Mouse (Mus musculus) brain, embryonic 18.5 days (tissue): Measurements from ENCODE around the gene Pkd1l2.
A peak's percentile ranks its signal among the peaks of the same experiment; 100 is the strongest.

Source experiments
- DNase-seq: peaks from one replicate; pipeline ENCODE4 v3.0.0-alpha.2; 2012; ENCODE audit warnings: low read depth, low spot score

The Pkd1l2 gene

DNA sequence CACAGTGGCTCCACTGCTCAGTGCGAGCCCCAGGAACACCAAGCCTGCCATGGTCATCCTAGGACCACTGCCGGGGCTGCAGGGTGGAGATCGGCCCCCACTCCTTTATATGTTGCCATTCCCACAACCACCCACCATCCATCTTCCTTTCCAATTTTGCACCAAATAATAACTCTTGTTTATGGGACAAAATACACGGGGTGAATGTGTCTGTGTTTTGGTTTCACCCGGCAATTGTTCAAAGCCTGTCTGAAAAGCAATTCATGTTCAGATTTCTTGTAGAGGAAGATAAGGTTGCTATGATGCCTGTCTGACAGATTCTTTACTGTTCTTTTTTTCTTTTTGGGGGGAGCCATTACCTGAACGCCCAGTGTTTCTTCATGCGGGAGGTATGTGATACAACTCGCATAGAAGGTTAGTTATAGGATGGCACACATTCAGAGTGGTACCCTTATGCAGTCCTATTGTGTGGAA is at the start of gene Pkd1l2:
Gene Pkd1l2, minus strand, starts transcription at position 51 of the 474 bp plus-strand sequence.
- DNase-seq, result no peak

DNA sequence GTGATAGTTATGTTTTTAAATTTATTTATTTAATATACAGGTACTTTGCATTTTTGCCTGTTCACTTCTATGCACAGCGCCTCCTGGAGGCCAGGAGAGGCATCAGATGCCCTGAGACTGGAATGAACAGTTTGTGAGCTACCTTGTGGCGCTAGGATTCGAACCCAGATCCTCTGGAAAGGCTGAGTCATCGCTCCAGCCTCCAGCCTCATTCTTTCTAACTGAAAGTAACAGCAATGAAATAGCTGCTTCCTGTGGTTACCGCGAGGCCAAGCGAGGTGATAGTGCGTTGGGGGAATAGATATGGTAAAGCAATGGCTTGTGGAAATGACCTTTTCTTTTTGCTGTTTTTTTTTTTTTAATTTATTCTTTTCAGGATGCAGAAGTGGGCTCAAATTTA is 44.8 kb upstream of the Pkd1l2 start:
- DNase-seq, result no peak

DNA sequence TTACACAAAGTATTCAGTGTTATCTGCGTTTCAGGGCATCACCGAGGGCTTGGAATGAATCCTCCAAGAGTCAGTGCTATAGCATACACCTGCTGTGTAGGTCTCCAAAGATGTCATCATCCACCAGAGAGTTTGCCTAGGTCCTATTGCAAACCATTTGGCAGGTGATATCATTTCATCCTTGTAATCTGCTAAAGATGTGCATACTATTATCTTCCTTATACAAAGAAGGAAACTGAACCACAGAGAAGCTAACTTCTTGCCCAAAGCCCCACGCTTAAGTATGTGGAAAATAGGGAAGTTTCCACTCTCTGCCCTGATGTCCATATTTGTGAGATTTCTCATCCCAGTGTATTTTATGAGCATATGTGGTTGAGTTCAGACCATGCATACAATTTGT is 44.2 kb upstream of the Pkd1l2 start:
- DNase-seq, result no peak

DNA sequence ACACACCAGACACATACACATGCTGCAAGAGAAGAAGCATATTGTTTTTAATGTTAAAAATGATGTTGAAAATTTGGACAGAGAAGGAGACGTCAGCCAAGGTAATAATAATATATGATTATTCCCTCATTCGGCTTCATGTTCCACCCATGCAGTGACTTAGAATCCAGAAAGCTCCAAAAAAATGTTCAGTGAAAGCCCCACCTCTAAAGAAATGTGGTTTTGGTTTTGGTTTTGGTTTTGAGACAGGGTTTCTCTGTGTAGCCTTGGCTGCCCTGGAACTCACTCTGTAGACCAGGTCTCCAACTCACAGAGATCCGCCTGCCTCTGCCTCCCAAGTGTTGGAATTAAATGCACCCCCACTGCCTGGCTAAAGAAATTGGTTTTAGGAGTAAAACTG is 43.6 kb upstream of the Pkd1l2 start:
- DNase-seq, result no peak

DNA sequence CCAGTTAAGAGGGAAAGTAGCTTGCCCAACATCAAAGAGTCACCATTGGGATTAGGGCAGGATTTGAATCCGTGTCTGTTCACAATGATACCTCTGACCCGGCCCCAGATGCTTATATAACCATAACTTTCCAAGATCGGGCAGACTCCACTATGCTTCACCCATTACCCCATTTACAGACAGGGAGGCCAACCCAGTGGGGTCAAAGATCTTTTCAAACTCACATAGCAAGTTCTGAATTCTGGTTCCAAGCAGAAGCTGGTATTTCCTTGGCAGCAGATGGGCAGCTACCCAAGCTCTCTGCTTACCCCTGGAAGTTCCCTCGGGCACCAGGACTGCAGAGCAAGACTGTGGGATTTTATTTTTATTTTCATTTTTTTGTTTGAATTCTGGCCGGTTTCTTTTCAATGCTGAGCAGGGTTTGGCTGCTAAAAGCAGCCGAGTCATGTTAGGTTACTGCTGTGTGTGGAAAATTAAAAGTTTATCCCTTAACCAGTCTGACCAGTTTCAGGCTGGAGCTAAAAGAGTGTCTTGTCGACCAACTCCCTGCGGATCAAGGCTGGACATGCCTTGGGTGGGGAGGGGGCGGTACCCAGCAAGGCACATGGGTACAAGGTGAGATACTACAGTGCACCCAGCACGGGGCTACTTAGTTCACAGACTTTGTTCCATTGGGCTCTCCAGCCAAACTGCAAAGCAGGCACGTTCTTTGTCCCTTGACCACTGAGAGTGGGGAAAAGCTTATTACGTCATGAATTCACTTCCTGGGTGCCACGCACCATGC is 41.8 kb upstream of the Pkd1l2 start:
- DNase-seq, result no peak

DNA sequence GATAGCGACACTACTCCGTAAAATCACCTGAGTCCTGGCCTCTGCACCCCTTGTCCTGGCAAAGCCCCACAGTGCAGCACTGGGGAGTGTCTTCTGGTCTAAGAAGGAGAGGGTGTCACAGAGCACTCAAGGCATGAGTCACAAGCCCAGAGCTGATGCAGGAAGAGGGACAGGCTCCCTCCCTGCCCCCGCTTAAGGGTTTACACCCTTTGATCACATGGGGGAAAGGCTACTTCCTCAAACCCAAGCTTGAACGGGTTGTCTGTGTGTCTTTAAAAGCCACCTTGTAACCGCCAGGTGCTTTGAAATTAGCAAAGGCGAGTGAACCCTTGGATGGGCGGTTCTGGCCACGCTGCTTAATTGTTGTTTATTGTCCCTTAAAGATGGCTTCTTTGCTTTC is 39.0 kb upstream of the Pkd1l2 start:
- DNase-seq, result no peak

DNA sequence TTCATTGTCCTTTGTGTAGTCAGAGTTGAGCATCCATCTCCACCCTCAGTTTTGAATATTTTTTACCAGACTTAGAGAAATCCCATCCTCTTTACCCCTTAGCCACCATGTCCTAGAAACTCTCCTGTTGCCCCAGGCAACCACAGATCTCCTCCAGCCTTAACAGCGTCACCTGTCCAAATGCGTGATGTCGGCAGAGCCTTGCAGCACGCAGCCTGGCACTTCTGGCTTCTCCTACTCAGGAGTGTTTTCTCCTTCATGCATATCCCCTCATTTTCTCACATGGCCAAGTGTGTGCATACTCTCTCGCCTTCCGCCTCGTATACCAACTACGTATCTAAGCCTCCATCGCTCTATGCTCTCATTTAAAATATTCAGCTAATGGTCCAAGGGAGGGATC is 36.2 kb upstream of the Pkd1l2 start:
- DNase-seq, result no peak

DNA sequence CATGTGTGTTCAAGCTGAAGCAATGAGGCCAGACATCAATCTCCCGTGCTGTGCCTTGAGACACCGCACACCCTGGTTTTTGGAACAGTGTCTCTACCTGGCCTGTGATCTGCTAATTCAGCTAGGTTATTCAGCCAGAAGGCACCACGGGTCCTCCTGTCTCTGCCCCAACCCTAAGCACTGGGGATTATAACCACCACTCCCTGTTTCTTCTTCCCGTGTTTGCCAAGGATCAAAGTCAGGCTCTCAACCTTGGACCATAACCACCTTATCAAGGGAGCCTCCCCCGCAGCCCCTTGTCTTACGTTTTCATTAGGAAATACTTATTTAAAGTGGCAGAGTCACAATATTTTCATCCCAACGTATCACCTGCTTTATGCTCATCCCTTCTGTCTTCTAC is 34.3 kb upstream of the Pkd1l2 start:
- DNase-seq, result no peak

DNA sequence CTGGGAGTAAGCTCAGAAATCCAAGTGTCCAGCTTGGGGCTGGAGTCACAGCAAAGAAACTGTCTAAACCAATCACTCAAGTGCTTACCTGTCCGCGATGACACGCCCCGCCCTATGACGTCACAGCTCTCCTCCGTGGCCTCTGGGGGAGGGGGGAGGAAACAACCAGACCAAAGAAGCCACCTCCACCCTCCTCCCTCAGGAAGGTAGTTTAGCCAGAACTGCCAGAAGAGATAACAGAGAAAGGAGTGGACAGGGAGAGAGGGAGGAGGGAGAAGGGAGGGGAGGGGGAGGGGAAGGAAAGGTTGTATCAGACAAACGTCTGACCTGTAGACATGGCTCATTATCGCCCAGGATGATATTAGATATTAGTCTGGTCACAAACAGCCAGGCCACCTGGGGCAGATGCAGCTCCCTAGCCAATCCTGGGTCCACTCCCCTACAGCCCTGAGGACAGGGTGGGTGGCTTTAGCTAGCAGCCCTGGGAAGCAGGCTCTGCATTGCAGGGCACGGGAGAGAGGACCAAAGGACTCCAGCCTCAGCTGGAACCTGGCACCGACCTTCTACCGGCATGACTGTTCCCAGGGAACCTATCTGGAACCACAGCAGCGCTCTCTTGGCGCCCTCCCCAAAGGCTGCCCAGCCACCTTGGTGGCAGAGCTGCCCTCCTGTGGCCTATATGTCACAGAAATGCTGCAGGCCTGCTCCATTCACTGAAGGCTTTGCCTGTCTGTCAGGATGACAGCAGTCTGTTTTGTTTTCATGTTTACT is 33.6 kb upstream of the Pkd1l2 start:
- no peak for DNase-seq

DNA sequence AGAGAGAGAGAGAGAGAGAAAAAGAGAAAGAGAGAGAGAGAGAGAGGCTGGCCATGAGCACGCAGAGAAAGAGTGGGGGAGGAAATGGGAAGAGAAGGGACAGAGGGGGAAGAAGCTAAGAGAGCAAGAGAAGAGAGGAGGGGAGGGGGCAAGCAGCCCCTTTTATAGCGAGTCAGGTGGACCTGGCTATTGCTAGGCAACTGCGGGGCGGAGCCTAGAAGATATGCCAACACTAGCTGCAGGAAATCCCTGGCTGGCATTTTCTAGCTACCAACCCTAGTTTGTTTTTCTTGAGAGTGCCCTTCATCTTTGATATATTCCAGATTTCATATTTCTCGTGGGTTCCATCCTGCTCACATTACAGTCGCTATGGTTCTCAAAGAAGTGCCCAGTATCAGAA is 32.8 kb upstream of the Pkd1l2 start:
- DNase-seq, result no peak

DNA sequence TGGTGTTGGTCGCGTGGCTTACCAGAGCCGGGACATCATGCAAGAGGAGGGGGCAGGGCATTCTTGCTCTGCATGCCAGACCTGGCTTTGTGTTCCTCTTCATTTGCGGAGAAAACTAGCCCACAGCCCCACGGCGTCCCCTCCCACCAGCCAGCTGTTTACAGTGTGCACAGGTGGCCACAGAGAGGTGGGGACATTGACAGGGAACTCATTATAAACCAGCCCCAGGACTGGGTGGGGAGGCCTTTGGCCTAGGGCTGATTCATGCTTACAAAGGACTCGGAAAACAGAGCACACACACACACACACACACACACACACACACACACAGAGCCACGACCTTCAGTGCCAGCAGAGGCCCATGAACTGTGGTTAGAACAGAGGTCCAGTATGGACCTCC is 30.0 kb upstream of the Pkd1l2 start:
- no peak for DNase-seq

DNA sequence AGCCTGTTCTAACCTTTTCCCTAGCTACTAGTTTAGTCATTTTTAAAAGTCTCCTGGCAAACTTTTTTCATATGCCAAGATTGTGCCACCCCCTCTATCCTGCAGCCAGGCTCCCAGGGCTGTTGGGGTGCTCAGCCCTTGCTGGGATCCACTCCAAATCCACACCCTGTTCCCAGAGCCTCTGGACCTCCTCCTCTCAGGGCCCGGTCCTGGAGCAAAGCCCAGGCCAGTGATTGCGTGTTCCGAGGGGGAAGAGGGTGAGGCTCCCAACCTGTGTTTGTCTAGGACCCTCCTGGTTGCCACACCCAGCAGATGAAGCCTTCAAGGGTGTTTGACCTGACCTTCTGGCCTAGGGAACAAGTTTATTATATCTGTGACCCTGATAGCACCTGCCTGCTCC is 29.4 kb upstream of the Pkd1l2 start:
- DNase-seq, result no peak

DNA sequence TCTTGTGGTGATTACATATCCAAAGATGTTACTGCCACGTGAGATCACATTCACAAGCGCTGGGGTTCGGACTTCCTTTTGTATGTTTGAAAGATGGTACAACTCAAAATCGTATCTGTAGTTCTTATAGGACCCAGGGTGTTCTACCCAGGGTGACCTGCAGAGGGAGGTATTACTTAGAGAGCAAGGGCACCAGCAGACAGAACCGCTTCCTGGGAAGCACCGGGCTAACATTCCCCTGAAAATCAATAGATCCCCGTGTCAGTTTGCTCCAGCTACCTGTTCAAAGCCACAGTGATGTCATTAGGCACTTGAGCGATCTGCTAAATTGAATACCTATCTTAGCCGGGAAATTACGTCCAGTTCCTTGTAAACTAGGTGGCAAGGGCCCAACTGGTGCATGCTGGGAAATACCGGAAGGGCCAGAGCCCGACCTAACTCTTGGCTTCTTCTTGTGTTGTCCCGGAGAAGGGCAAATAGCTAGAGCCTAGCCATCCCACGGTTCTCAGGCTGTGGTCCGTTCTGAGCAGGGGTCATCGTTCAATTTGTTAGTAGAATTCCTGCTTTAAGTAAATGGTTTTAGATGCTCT is 27.6 kb upstream of the Pkd1l2 start:
- no peak for DNase-seq

DNA sequence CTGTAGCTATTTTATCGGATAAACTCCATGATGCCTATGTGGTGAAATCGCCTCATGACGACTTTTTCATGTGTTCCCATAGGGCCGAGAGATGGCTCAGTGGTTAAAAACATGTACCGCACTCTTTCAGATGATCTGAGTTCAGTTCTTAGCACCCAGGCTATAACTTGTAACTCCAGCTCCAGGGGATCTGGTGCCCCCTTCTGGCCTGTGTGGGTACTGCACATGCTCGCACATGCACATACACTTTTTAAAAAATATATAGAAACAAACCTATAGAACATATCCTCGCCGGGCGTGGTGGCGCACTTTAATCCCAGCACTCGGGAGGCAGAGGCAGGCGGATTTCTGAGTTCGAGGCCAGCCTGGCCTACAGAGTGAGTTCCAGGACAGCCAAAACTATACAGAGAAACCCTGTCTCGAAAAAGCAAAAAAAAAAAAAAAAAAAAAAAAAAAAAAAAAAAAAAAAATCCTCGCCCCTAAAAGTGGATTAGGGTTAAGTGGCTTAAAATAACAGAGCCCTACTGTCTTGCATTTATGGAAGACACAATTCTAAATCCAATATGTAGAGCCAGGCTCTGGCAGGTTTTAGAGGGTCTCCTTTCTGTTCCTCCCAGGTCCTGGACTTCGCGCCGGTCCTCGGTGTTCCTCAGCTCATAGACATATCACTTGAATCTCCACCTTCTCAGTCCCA is 26.9 kb upstream of the Pkd1l2 start:
- DNase-seq, result no peak

DNA sequence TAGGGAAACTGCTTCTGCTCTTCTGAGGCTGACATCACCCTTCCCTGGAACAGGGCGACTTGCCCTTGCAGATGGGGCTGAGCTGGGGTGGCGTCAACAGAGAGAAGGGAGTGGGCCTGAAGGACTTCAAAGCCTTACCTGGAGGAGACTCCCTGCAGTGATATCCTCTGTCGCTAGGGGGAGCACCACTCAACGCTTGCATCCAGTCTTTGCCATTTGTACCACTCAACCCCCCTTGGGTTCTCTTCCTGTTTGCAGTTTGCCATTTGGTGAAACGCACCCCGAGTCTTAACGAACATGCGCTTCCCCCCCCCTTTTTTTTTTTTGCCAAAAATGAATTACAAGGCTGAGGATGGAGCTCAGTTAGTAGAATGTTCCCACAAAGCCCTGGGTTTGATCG is 25.3 kb upstream of the Pkd1l2 start:
- no peak for DNase-seq

DNA sequence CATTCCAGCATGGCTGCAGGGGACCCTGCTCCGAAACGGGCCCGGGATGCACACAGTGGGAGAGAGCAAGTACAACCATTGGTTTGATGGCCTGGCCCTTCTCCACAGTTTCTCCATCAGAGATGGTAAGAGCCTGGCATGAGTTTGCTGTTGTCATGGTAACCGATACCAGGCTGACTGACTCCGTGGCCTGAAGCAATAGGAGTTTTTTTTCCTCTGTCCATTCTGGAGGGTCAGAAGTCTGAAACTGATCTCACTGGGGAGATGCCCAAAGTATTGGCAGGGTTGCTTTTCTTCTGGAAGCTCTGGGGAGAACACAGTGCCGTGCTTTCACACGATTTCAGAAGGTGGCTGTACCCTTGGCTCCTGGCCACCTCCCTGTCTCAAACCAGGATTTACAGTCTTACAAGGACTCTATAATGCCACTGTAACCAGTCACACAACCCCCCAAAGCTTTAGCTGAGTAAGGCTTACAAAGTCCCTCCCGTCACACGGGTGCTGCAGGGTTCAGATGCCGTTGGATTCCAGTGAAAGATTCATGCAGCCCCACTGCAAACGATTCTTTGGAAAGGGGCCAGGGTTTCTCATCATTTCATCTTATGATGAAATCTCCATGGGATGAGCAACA is 15.4 kb upstream of the Pkd1l2 start:
- peak; percentile 62 for DNase-seq

DNA sequence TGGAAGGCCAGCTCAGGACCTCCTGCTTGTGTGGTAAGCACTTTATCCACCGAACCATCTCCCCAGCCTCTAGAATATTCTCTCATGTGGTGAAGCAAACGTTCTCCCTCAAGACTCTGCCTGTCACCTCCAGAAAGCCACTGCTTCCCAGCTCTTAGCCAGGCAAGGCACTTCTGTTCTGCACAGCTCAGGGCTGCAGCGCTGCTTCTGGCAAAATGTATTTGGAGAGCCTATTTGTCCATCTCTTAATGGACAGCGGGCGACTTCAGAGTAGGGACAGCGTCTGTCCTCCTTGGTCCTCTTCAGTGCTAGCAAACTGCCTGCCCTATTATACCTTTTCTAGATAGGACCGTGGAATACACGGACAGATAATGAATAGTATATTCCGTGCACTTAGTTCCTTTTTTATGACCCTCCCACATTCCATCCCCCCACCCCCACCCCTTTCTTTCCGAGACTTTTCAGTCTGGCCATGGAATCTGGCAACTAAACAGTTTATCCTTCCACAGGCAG is 14.9 kb upstream of the Pkd1l2 start:
- DNase-seq, result no peak

DNA sequence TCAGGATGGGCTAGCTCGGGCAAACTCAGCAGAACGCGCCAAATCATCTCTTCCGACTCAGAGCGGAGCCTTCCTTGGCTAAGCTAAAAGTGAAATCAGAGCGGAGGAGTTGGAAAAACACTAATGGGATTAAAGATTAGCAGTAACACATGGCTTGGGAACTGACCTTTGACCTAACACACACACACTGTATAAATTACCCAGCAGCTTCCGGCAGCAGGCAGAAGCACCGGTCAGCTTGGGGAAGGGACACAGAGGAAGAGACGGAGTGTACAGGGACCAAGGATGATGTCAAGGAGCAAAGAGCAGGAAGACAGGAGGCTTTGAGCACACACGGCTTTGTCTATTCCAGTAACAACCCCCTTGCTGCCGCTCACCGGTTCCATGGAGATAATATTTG is 13.4 kb upstream of the Pkd1l2 start, which contains the start of gene Bco1:
Gene Bco1, plus strand, starts transcription at position 208 of the 400 bp plus-strand sequence.
- no peak for DNase-seq

DNA sequence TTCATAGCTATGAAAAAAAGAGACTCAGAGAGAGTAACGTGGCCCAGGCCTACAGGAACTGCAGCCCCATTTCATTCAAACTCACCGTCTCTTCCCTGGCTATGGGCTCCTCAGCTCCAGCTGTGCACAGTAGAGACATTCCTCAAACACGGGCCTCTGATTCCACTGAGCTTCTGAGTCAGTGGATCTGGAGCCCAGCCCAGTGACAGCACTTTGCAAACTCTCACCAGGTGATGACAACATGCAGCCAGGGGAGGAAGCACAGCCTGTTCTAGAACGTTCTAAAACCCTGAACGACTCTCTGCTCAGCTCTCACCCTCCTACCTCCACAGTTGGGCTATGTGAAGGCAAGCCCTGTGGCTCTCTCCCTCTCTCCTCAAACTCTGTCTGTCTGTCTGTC is 11.8 kb upstream of the Pkd1l2 start:
- no peak for DNase-seq

DNA sequence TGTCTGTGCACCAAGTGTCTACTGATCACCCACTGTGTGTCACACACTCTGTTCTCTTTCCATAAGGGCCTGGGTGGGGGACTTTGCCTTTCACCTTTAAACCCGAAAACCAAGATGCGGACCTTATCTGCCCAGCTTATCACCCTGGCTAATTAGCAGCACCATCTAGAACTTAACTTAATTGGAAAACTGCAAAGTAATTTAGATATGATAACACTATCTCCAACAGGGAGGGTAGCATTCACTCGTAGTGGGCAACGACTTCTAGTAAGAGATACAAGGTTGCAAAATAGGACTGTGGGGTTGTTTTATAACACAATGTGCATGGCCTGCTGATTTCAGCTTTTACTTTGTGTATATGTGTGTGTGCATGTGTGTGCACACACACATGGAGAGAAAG is 7.6 kb upstream of the Pkd1l2 start:
- DNase-seq, result no peak

DNA sequence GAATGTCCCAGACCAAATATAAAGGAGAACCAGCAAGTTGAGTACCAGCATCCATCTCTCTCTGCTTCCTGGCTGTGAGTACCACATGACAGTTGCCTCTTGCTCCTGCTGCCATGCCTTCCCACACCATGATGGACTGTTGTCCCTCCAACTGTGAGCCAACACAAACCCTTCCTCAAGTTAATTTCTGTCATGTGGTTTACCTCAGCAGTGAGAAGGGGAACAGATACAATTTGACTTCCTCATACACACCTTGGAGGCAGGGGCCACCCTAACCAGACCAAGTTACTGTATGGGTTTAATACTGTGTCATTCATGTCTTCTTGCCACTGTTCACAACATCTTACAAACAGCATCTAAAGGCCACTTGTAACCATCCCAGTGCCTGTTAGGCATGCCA is 4.8 kb upstream of the Pkd1l2 start:
- DNase-seq, result no peak
